In the genomic region with DNA sequence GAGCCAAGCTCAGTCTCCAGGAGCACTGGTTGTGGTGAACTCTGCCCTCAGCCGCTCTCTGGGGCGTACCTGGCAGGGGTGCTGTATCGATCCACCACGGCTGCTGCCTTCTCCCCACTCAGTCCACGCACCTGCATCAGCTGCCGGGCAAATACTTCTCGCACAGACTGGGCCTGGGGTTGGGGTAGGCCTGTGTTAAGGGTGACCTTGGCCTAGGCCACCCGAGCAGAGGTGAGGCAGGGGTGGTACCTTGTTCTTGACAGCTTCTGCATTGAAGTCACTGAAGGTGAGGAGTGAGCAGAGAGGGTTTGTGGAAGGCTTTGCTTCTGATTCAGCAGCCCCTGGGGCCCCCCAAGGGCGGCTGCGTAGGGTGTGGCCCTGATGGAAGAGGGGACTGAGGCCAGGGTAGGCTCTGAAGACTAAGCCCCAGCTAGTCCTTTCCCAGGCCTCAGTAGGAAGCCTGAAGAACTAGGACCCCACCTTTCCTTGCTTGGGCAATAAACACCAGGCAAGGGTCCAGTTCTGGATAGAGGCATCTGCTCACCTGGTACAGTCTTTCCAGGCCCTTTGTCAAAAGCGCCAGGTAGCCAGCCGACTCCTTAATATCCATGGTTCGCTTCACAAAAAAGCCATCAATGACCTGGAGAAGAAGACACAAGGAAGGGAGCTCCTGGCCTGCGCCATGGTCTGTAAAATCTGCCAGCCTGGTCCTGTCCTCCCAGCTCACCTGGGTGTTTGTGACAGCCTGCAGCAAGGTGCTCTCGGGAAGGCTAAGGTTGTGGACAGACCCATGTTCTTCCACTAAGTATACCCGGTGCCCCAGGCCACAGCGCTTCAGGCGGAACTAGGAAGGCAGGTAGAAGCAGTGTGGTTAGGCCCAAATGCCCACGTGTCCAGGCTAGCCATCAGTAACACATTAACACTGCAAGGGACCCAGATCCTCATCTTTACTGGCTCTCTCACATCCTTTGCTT, we compare ENCODE assay signal across 33 mouse cellular contexts. TPM values are rescaled to one million over a fixed set of nuclear protein-coding genes. Genes with fewer than 3 reads are reported as not detected.
A peak's percentile ranks its signal among the peaks of the same experiment; 100 is the strongest.
DNase-seq lines count a peak whose midpoint lies in the region; ATAC-seq lines count a peak whose summit lies in the region.
"Had no signal": no experiment of that assay in that cellular context is flagged by ENCODE, and none has a peak within 500 bp of the region (broad histone marks: within the 10 kb centered on the region; RNA-seq: fewer than 3 reads in every experiment).

No protein-coding gene starts in this region.

- H3K4me2 ChIP-seq in lung, embryonic 15.5 days: no peak overlapping the region
- H3K4me2 ChIP-seq: embryonic facial prominence, embryonic 15.5 days; heart, embryonic 11.5 days; hindbrain, embryonic 15.5 days; limb, embryonic 13.5 days; liver, embryonic 11.5 days; midbrain, embryonic 11.5 days; neural tube, embryonic 12.5 days had no signal

- ATAC-seq in cerebellum, adult (ENCODE audit: insufficient number of reproducible peaks, low FRiP score, low TSS enrichment): no peak
- ATAC-seq in lung, embryonic 15.5 days (ENCODE audit: borderline replicate concordance, extremely low read depth, low FRiP score, low TSS enrichment): no peak
- ATAC-seq: activated CD4-positive, CD25-positive, alpha-beta regulatory T cell, adult 4 months; forebrain, embryonic 14.5 days; midbrain, embryonic 16.5 days had no signal

- H3K9me3 ChIP-seq in lung, embryonic 15.5 days: no peaks in the 10 kb centered on the region
- H3K9me3 ChIP-seq: embryonic facial prominence, embryonic 10.5 days; embryonic facial prominence, embryonic 15.5 days; hindbrain, embryonic 15.5 days; limb, embryonic 13.5 days; neural tube, embryonic 12.5 days had no signal

- H3K4me3 ChIP-seq in lung, embryonic 15.5 days: no peak overlapping the region
- H3K4me3 ChIP-seq: embryonic facial prominence, embryonic 10.5 days; embryonic facial prominence, embryonic 15.5 days; hindbrain, embryonic 15.5 days; limb, embryonic 13.5 days; neural tube, embryonic 12.5 days had no signal

- peak overlapping the region; percentile 43; the same call in 1 of the 2 replicates for H3K27ac ChIP-seq in lung, embryonic 15.5 days
- H3K27ac ChIP-seq: embryonic facial prominence, embryonic 10.5 days; embryonic facial prominence, embryonic 15.5 days; hindbrain, embryonic 15.5 days; limb, embryonic 13.5 days; neural tube, embryonic 12.5 days had no signal

- peaks cover 40% of the 10 kb centered on the region for H3K4me1 ChIP-seq in lung, embryonic 15.5 days

- H3K9ac ChIP-seq in lung, embryonic 15.5 days: no peak overlapping the region
- H3K9ac ChIP-seq: embryonic facial prominence, embryonic 15.5 days; hindbrain, embryonic 15.5 days; neural tube, embryonic 12.5 days had no signal

- 92% methylated on average over 19 of the region's 19 CpGs for WGBS in lung, embryonic 15.5 days

- peaks cover 59% of the 10 kb centered on the region for H3K36me3 ChIP-seq in lung, embryonic 15.5 days

- no peaks in the 10 kb centered on the region for H3K27me3 ChIP-seq in lung, embryonic 15.5 days
- H3K27me3 ChIP-seq: CH12.LX; embryonic facial prominence, embryonic 15.5 days; hindbrain, embryonic 15.5 days; limb, embryonic 13.5 days; neural tube, embryonic 12.5 days had no signal

- peak; percentile 1 for DNase-seq in adrenal gland, postnatal 14 days
- no peak for DNase-seq in adrenal gland, adult (ENCODE audit: inconsistent age in 2 of 2, low spot score in 1 of 2)
- peak; percentile 51 for DNase-seq in cerebellum, postnatal 25 days
- no peak for DNase-seq in lung, postnatal 25 days (ENCODE audit: low spot score)
- DNase-seq in testis, postnatal 10 days (ENCODE audit: low spot score): peak; percentile 40
- DNase-seq in testis, postnatal 14 days (ENCODE audit: low spot score): no peak
- DNase-seq: adrenal gland, adult 8-10 months; cerebellum, adult 11 months; gastrocnemius, postnatal 14 days; kidney, adult 2 months; kidney, postnatal 36 days; lung, postnatal 14 days; spleen, adult 18-20 months; thymus, adult 2 months had no signal

RNA-seq across cellular contexts. Expression of a gene that starts 4.5 kb away (rescaled TPM):
- total RNA-seq in adrenal gland, postnatal 14 days (2021): 22.3 and 28.6 TPM in 2 replicates
- 40.2 and 43.9 TPM in 2 replicates for polyA plus RNA-seq in lung, embryonic 15.5 days (2015; fragmentation: Nextera tagmentation; extraction: Ambion mirVana)

RNA-seq across cellular contexts. Expression of a gene that starts 6.6 kb away (rescaled TPM):
- total RNA-seq in adrenal gland, postnatal 14 days (2021): 640 and 706 TPM in 2 replicates
- polyA plus RNA-seq in lung, embryonic 15.5 days (2015; fragmentation: Nextera tagmentation; extraction: Ambion mirVana): 2,855 and 2,978 TPM in 2 replicates

RNA-seq across cellular contexts. Expression of a gene that starts 9.9 kb away (rescaled TPM):
- 42.5 and 45.9 TPM in 2 replicates for total RNA-seq in adrenal gland, postnatal 14 days (2021)
- 198 and 208 TPM in 2 replicates for polyA plus RNA-seq in lung, embryonic 15.5 days (2015; fragmentation: Nextera tagmentation; extraction: Ambion mirVana)
- total RNA-seq: hematopoietic stem cell, adult 5-6 weeks had no signal

RNA-seq across cellular contexts. Expression of a gene that starts 15.4 kb away (rescaled TPM):
- 0.85 and 4.2 TPM in 2 replicates for total RNA-seq in adrenal gland, postnatal 14 days (2021)
- 1.9 and 3.3 TPM in 2 replicates for polyA plus RNA-seq in lung, embryonic 15.5 days (2015; fragmentation: Nextera tagmentation; extraction: Ambion mirVana)
- total RNA-seq: gastrocnemius, postnatal 14 days; layer of hippocampus, postnatal 25 days had no signal

RNA-seq across cellular contexts. Expression of a gene that starts 19.9 kb away (rescaled TPM):
- 1.0 and 2.2 TPM in 2 replicates for total RNA-seq in adrenal gland, postnatal 14 days (2021)
- polyA plus RNA-seq in lung, embryonic 15.5 days (2015; fragmentation: Nextera tagmentation; extraction: Ambion mirVana): 0.20 TPM in 1 of 2 replicates, not detected in the other
- polyA plus RNA-seq: embryonic facial prominence, embryonic 10.5 days; forebrain, embryonic 14.5 days; heart, embryonic 11.5 days; heart, postnatal 0 days; intestine, embryonic 14.5 days; kidney, embryonic 16.5 days; limb, embryonic 13.5 days; liver, embryonic 11.5 days; midbrain, embryonic 11.5 days; midbrain, embryonic 16.5 days had no signal

Comparison
In these comparisons a context has a peak if more than half of its experiments do, and no peak if none do; other contexts are left out.
1. DNase-seq: peak in adrenal gland, postnatal 14 days (single experiment), cerebellum, postnatal 25 days (2 of 2) and testis, postnatal 10 days (single experiment); none in adrenal gland, adult (0 of 2), lung, postnatal 25 days (single experiment) and testis, postnatal 14 days (single experiment).